Mouse (Mus musculus) hindbrain, embryonic 14.5 days (tissue): Measurements from ENCODE around the gene Tmem182. TPM values are rescaled to one million over a fixed set of nuclear protein-coding genes. Genes with fewer than 3 reads are reported as not detected.

ENCODE experiments used
- ATAC-seq: fragments of 200-750 bp; cut with Nextera tagmentation; 2 replicates; pipeline ENCODE4 v1.8.0; 2017; ENCODE audit warnings: moderate number of reproducible peaks, mild to moderate bottlenecking, moderate TSS enrichment, moderate library complexity; ENCODE audit not compliant: low FRiP score
- DNase-seq: peaks from one replicate; pipeline ENCODE4 v3.0.0-alpha.2; 2015; ENCODE audit warnings: low spot score
- H3K27ac ChIP-seq: fragments of 300-500 bp; sonication (generic); 2 replicates; pipeline ENCODE4 v1.5.1; 2014; ENCODE audit warnings: mild to moderate bottlenecking, moderate library complexity
- H3K27me3 ChIP-seq: fragments of 300-500 bp; sonication (generic); 2 replicates; pipeline ENCODE4 v1.6.1; 2014; ENCODE audit warnings: mild to moderate bottlenecking, low read length, mixed read lengths; ENCODE audit not compliant: control insufficient read depth, insufficient read depth
- H3K36me3 ChIP-seq: fragments of 300-500 bp; sonication (generic); replicated peaks from 2 replicates; pipeline ENCODE4 v1.6.1; 2014; ENCODE audit not compliant: control insufficient read depth, insufficient read depth
- H3K4me1 ChIP-seq: fragments of 300-500 bp; sonication (generic); replicated peaks from 2 replicates; pipeline ENCODE4 v1.6.1; 2014; ENCODE audit warnings: antibody characterized with exemption, low read length, mixed read lengths; ENCODE audit not compliant: control insufficient read depth, insufficient read depth
- H3K4me2 ChIP-seq: fragments of 300-500 bp; sonication (generic); replicated peaks from 2 replicates; pipeline ENCODE4 v1.6.1; 2014; ENCODE audit warnings: mild to moderate bottlenecking, moderate library complexity
- H3K4me3 ChIP-seq: fragments of 300-500 bp; sonication (generic); replicated peaks from 2 replicates; pipeline ENCODE4 v1.5.1; 2014; ENCODE audit warnings: mild to moderate bottlenecking, low read length
- H3K9ac ChIP-seq: fragments of 300-500 bp; sonication (generic); 2 replicates; pipeline ENCODE4 v1.6.1; 2014
- H3K9me3 ChIP-seq: fragments of 300-500 bp; sonication (generic); 2 replicates; pipeline ENCODE4 v1.6.1; 2016; ENCODE audit warnings: low read length; ENCODE audit not compliant: control insufficient read depth
- WGBS: fragments of 180-500 bp; shearing (Covaris S2); extraction: QIAGEN DNeasy Blood & Tissue Kit; methylation state at CpG from one replicate; pipeline ENCODE4 v1.1.7; 2014; 5-methylcytosine and 5-hydroxymethylcytosine counted together
- polyA plus RNA-seq: library from polyadenylated mRNA; unstranded; fragments of >200 nt; fragmentation: Nextera tagmentation; extraction: Ambion mirVana; gene quantifications from 2 replicates; pipeline ENCODE4 v1.2.1, GENCODE M21; 2014

Gene Tmem182
- polyA plus RNA-seq, 1 experiment from 2014 or later = not detected

- no peak overlapping the region for H3K4me3 ChIP-seq
- no peaks in the 10 kb centered on the region for H3K27me3 ChIP-seq
- H3K9me3 ChIP-seq = no peaks in the 10 kb centered on the region
- H3K9ac ChIP-seq = no peak overlapping the region
- no peak overlapping the region for H3K4me2 ChIP-seq
- no peaks in the 10 kb centered on the region for H3K36me3 ChIP-seq
- 67% methylated on average over 16 of the region's 16 CpGs for WGBS
- DNase-seq = no peak
- ATAC-seq = no peak
- no peaks in the 10 kb centered on the region for H3K4me1 ChIP-seq
- H3K27ac ChIP-seq = no peak overlapping the region
Observed at GRCm38 (mm10) chr1:40815071-40815845, 9.9 kb downstream of the Tmem182 start.

- Histone ChIP-seq H3K27ac (no peak overlapping the region), H3K4me1 (no peaks in the 10 kb centered on the region), H3K27me3 (no peaks in the 10 kb centered on the region), H3K4me3 (no peak overlapping the region), H3K9me3 (no peaks in the 10 kb centered on the region), H3K9ac (no peak overlapping the region), H3K36me3 (no peaks in the 10 kb centered on the region), H3K4me2 (no peak overlapping the region)
- DNase-seq (no peak), ATAC-seq (no peak; the same call in 1 of the 2 replicates)
- 75% methylated on average over 4 of the region's 4 CpGs for WGBS
Observed at GRCm38 (mm10) chr1:40824517-40824916, 19.1 kb downstream of the Tmem182 start.

- no peaks in the 10 kb centered on the region for H3K4me1 ChIP-seq
- DNase-seq = no peak
- WGBS = 70% methylated on average over 8 of the region's 8 CpGs
- H3K9me3 ChIP-seq = no peaks in the 10 kb centered on the region
- no peak overlapping the region for H3K27ac ChIP-seq
- H3K36me3 ChIP-seq = no peaks in the 10 kb centered on the region
- H3K4me3 ChIP-seq = no peak overlapping the region
- no peak overlapping the region for H3K4me2 ChIP-seq
- no peak overlapping the region for H3K9ac ChIP-seq
- ATAC-seq = no peak
- no peaks in the 10 kb centered on the region for H3K27me3 ChIP-seq
Observed at GRCm38 (mm10) chr1:40824936-40825335, 19.5 kb downstream of the Tmem182 start.

- H3K9ac ChIP-seq = no peak overlapping the region
- no peak overlapping the region for H3K27ac ChIP-seq
- DNase-seq = no peak
- H3K9me3 ChIP-seq = no peaks in the 10 kb centered on the region
- no peak overlapping the region for H3K4me3 ChIP-seq
- ATAC-seq = no peak
- H3K4me2 ChIP-seq = no peak overlapping the region
- no peaks in the 10 kb centered on the region for H3K4me1 ChIP-seq
- 77% methylated on average over 7 of the region's 7 CpGs for WGBS
- H3K27me3 ChIP-seq = no peaks in the 10 kb centered on the region
- no peaks in the 10 kb centered on the region for H3K36me3 ChIP-seq
Observed at GRCm38 (mm10) chr1:40825826-40826225, 20.4 kb downstream of the Tmem182 start.

DNA sequence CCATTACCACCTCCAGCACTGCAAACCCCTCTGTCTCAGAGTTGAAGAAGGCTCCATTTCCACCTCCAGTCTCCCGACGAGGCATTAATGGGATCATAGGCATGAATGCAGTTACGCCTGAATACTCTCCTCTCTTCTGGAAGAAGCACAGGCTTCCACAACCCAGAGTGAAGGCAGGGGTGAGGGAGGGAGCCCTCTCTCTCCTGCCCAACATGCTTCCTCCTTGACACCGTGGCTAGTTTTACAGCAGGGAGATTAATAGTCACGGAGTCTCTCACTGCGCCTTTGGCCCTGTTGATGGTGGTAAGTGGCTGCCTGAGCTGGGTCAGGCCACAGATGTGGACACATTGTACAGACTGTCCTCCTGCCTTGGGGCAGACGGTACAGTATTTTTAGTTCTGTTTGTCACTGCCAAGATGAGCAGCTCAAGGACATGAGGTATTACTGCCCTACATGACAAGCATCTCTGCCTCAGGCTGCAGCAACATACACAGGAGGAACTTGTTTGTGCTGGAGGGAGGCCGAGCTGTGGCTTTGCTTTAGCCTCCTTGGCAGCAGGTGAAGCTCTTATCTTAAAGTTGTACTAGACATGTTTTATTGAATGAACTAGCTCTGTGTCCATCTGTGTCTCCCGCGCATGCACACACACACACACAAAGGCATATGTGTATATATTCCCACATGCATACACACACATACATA is 24.0 kb downstream of the Tmem182 start:
- Histone ChIP-seq H3K4me3 (no peak overlapping the region), H3K27me3 (no peaks in the 10 kb centered on the region), H3K9ac (no peak overlapping the region), H3K36me3 (no peaks in the 10 kb centered on the region), H3K4me2 (no peak overlapping the region), H3K27ac (no peak overlapping the region), H3K9me3 (no peaks in the 10 kb centered on the region), H3K4me1 (no peaks in the 10 kb centered on the region)
- WGBS = 75% methylated on average over 10 of the region's 10 CpGs
- ATAC-seq = no peak
- DNase-seq = no peak

- ATAC-seq (no peak), DNase-seq (no peak)
- no peaks in the 10 kb centered on the region for H3K4me1 ChIP-seq
- no peak overlapping the region for H3K4me3 ChIP-seq
- H3K9ac ChIP-seq = no peak overlapping the region
- no peaks in the 10 kb centered on the region for H3K9me3 ChIP-seq
- no peak overlapping the region for H3K4me2 ChIP-seq
- WGBS = 90% methylated on average over 4 of the region's 4 CpGs
- H3K27me3 ChIP-seq = no peaks in the 10 kb centered on the region
- no peaks in the 10 kb centered on the region for H3K36me3 ChIP-seq
- no peak overlapping the region for H3K27ac ChIP-seq
Observed at GRCm38 (mm10) chr1:40830712-40831507, 25.5 kb downstream of the Tmem182 start.

GRCm38 (mm10) chr1:40835468-40835867 is 30.1 kb downstream of the Tmem182 start:
- Histone ChIP-seq H3K36me3 (no peaks in the 10 kb centered on the region), H3K27ac (no peak overlapping the region), H3K4me1 (no peaks in the 10 kb centered on the region), H3K4me3 (no peak overlapping the region), H3K4me2 (no peak overlapping the region), H3K9ac (no peak overlapping the region), H3K27me3 (no peaks in the 10 kb centered on the region; the same call in 1 of the 2 replicates), H3K9me3 (no peaks in the 10 kb centered on the region)
- WGBS = 86% methylated on average over 4 of the region's 4 CpGs
- no peak for DNase-seq
- ATAC-seq = no peak

DNA sequence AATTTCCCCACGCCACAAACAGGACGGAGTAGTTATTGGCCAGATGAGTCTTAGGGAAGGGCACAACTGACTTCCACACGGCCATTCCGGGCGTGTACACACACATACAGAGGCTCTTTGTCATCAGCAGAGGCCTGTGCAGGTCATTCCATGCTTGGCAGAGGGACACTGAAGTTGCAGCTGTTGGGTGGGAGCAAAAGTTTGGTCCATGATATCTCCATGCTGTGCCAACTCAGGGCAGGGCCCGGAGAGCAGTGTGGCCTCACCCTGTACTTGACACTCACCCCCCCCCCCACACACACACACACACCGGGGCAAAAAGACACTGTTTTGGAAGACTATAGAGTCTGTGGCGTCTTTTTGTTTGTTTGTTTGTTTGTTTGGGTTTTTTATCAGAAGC is 35.2 kb downstream of the Tmem182 start:
- H3K36me3 ChIP-seq = no peaks in the 10 kb centered on the region
- ATAC-seq (no peak), DNase-seq (no peak)
- WGBS = 90% methylated on average over 8 of the region's 8 CpGs
- H3K4me1 ChIP-seq = no peaks in the 10 kb centered on the region
- no peaks in the 10 kb centered on the region; the same call in 1 of the 2 replicates for H3K27me3 ChIP-seq
- no peaks in the 10 kb centered on the region for H3K9me3 ChIP-seq
- no peak overlapping the region for H3K27ac ChIP-seq
- no peak overlapping the region for H3K4me2 ChIP-seq
- H3K9ac ChIP-seq = no peak overlapping the region
- H3K4me3 ChIP-seq = no peak overlapping the region
